Mouse (Mus musculus) limb, embryonic 14.5 days (tissue): ENCODE data around the gene Shank3. TPM values are rescaled to one million over a fixed set of nuclear protein-coding genes. Genes with fewer than 3 reads are reported as not detected.

ENCODE experiments used
- ATAC-seq: fragments of 200-750 bp; cut with Nextera tagmentation; 2 replicates; pipeline ENCODE4 v1.8.0; 2017; ENCODE audit warnings: low read depth, moderate number of reproducible peaks, moderate TSS enrichment; ENCODE audit not compliant: low FRiP score
- DNase-seq: peaks from one replicate; pipeline ENCODE4 v3.0.0-alpha.2; 2015; ENCODE audit warnings: low spot score
- H3K27ac ChIP-seq: fragments of 300-500 bp; sonication (generic); replicated peaks from 2 replicates; pipeline ENCODE4 v1.5.1; 2014; ENCODE audit warnings: low read depth, mild to moderate bottlenecking, low read length, moderate library complexity, mixed read lengths
- H3K27me3 ChIP-seq: fragments of 300-500 bp; sonication (generic); 2 replicates; pipeline ENCODE4 v1.6.1; 2014; ENCODE audit warnings: low read length, mixed read lengths; ENCODE audit not compliant: control insufficient read depth, insufficient read depth
- H3K36me3 ChIP-seq: fragments of 300-500 bp; sonication (generic); 2 replicates; pipeline ENCODE4 v1.6.1; 2014; ENCODE audit warnings: mild to moderate bottlenecking, low read length, moderate library complexity, mixed read lengths; ENCODE audit not compliant: control insufficient read depth, insufficient read depth
- H3K4me1 ChIP-seq: fragments of 300-500 bp; sonication (generic); 2 replicates; pipeline ENCODE4 v1.6.1; 2014; ENCODE audit warnings: antibody characterized with exemption, low read length, mixed read lengths; ENCODE audit not compliant: control insufficient read depth, insufficient read depth
- H3K4me2 ChIP-seq: fragments of 300-500 bp; sonication (generic); replicated peaks from 2 replicates; pipeline ENCODE4 v1.6.1; 2014; ENCODE audit warnings: low read depth, mild to moderate bottlenecking, low read length, moderate library complexity; ENCODE audit not compliant: severe bottlenecking
- H3K4me3 ChIP-seq: fragments of 300-500 bp; sonication (generic); replicated peaks from 2 replicates; pipeline ENCODE4 v1.5.1; 2014; ENCODE audit warnings: low read length
- H3K9ac ChIP-seq: fragments of 300-500 bp; sonication (generic); 2 replicates; pipeline ENCODE4 v1.6.1; 2014; ENCODE audit warnings: mild to moderate bottlenecking, low read depth, low read length, moderate library complexity; ENCODE audit not compliant: severe bottlenecking
- H3K9me3 ChIP-seq: fragments of 300-500 bp; sonication (generic); 2 replicates; pipeline ENCODE4 v1.6.1; 2016; ENCODE audit warnings: low read length; ENCODE audit not compliant: control insufficient read depth
- POLR2A ChIP-seq: fragments of 200-500 bp; IDR thresholded peaks from 2 replicates; pipeline ENCODE4 v1.8.0; 2012; ENCODE audit warnings: inconsistent platforms, mild to moderate bottlenecking, moderate library complexity, borderline replicate concordance; ENCODE audit not compliant: insufficient read depth, insufficient read length; ENCODE audit errors: extremely low read depth
- WGBS: fragments of 180-500 bp; shearing (Covaris S2); extraction: QIAGEN DNeasy Blood & Tissue Kit; methylation state at CpG from one replicate; pipeline ENCODE4 v1.1.7; 2014; 5-methylcytosine and 5-hydroxymethylcytosine counted together
- polyA plus RNA-seq, 2 experiments: library from polyadenylated mRNA; depleted of rRNA in 1 of 2; stranded (reverse) in 1 of 2; unstranded in 1 of 2; fragments of >200 nt; fragmentation: Nextera tagmentation in 1 of 2; extraction: Ambion mirVana in 1 of 2; gene quantifications; 2 replicates each; pipeline versions ENCODE4 v1.2.1 to v1.2.3; 2012 to 2014

The Shank3 gene
- polyA plus RNA-seq, 2 experiments, result 2.4 to 18.4 TPM

DNA sequence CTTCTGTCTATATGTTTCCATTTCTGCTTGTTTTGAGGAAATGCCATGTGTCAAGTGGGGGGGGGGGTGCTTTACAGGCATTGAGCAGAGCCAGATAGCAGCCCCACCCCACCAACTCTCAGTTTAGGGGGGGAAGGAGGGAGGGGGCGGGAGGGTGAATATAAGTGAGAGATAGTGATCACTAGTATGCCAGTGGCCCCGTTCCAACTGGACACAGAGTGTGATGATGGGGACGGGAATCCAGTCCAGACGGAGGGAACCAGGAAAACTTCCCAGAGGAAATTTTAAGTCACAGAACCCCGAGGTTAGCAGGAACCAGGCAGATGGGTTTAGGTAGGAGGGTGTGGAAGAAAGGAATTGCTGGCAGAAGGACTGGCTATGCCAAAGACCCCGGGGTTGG, 43.8 kb upstream of the Shank3 start:
- DNase-seq (no peak), ATAC-seq (no peak)
- Histone ChIP-seq H3K4me1 (peaks cover 4% of the 10 kb centered on the region; the same call in 1 of the 2 replicates), H3K36me3 (no peaks in the 10 kb centered on the region), H3K9me3 (no peaks in the 10 kb centered on the region), H3K4me3 (no peak overlapping the region), H3K4me2 (no peak overlapping the region), H3K27me3 (peaks cover 12% of the 10 kb centered on the region), H3K27ac (no peak overlapping the region), H3K9ac (no peak overlapping the region)
- 73% methylated on average over 6 of the region's 6 CpGs for WGBS
- TF ChIP-seq POLR2A, result no peak

- no peaks in the 10 kb centered on the region for H3K36me3 ChIP-seq
- no peak overlapping the region for H3K9ac ChIP-seq
- no peak for DNase-seq
- no peak overlapping the region for H3K27ac ChIP-seq
- no peak overlapping the region for H3K4me2 ChIP-seq
- 95% methylated on average over 15 of the region's 15 CpGs for WGBS
- peaks cover under 1% of the 10 kb centered on the region; the same call in 1 of the 2 replicates for H3K4me1 ChIP-seq
- H3K9me3 ChIP-seq, result no peaks in the 10 kb centered on the region
- H3K27me3 ChIP-seq, result peaks cover 6% of the 10 kb centered on the region
- no peak overlapping the region for H3K4me3 ChIP-seq
- no peak for TF ChIP-seq POLR2A
- no peak for ATAC-seq
Observed at GRCm38 (mm10) chr15:89458942-89459341, 40.5 kb upstream of the Shank3 start.

GRCm38 (mm10) chr15:89459821-89460220, 39.6 kb upstream of the Shank3 start:
- no peak for DNase-seq
- H3K4me3 ChIP-seq, result no peak overlapping the region
- ATAC-seq, result no peak
- WGBS, result 83% methylated on average over 7 of the region's 7 CpGs
- no peaks in the 10 kb centered on the region for H3K9me3 ChIP-seq
- no peaks in the 10 kb centered on the region for H3K36me3 ChIP-seq
- no peak overlapping the region for H3K4me2 ChIP-seq
- H3K9ac ChIP-seq, result no peak overlapping the region
- TF ChIP-seq POLR2A, result no peak
- no peaks in the 10 kb centered on the region for H3K4me1 ChIP-seq
- H3K27me3 ChIP-seq, result no peaks in the 10 kb centered on the region; the same call in 1 of the 2 replicates
- no peak overlapping the region for H3K27ac ChIP-seq

- DNase-seq, result no peak
- Histone ChIP-seq H3K9ac (no peak overlapping the region), H3K27ac (no peak overlapping the region), H3K4me3 (no peak overlapping the region), H3K27me3 (no peaks in the 10 kb centered on the region), H3K9me3 (no peaks in the 10 kb centered on the region), H3K4me1 (no peaks in the 10 kb centered on the region), H3K36me3 (no peaks in the 10 kb centered on the region), H3K4me2 (no peak overlapping the region)
- TF ChIP-seq POLR2A, result no peak
- ATAC-seq, result no peak
- 80% methylated on average over 10 of the region's 10 CpGs for WGBS
Observed at GRCm38 (mm10) chr15:89460298-89460697, 39.1 kb upstream of the Shank3 start.

DNA sequence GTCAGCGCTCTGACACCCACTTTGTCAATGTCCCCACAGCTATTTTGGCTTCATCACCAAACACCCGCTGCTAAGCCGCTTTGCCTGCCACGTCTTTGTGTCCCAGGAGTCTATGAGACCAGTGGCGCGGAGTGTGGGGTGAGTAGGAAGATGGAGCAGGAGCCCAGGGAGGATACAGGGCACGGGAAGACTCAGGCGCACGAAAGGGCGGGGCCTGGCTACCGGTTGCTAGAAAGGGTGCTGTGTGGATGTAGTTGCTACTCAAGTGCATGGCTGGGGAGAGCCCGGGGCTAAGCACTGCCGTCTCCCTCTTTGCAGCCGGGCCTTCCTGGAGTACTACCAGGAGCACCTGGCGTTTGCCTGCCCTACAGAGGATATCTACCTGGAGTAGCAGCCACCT, 38.1 kb upstream of the Shank3 start:
- ATAC-seq (no peak), DNase-seq (no peak)
- Histone ChIP-seq H3K9ac (no peak overlapping the region), H3K4me3 (no peak overlapping the region), H3K27me3 (no peaks in the 10 kb centered on the region), H3K27ac (no peak overlapping the region), H3K4me1 (no peaks in the 10 kb centered on the region), H3K4me2 (no peak overlapping the region), H3K36me3 (no peaks in the 10 kb centered on the region), H3K9me3 (no peaks in the 10 kb centered on the region)
- TF ChIP-seq POLR2A, result no peak
- 82% methylated on average over 15 of the region's 15 CpGs for WGBS

DNA sequence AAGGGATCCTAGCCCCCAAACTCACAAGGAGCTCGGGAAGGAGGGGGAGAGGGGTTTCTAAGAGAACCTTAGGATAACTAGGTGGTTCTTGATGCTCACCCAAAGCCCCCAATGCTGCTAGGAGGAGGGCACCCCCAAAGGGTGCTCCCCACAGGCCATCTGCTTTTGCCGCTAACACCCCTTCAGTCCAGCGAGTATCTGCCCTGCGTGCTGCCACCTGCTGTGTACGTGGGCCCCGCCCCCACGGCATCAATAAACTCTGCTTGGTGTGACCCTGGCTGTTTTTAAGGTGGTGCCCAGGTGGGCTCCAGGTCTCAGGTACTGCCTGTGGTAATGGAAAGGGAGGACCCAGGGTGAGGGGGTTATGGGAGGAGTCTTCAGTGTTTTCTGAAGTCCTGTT, 37.2 kb upstream of the Shank3 start:
- no peak overlapping the region for H3K4me3 ChIP-seq
- H3K9ac ChIP-seq, result no peak overlapping the region
- no peaks in the 10 kb centered on the region for H3K27me3 ChIP-seq
- H3K9me3 ChIP-seq, result no peaks in the 10 kb centered on the region
- H3K4me1 ChIP-seq, result no peaks in the 10 kb centered on the region
- H3K27ac ChIP-seq, result no peak overlapping the region
- no peak for DNase-seq
- H3K4me2 ChIP-seq, result no peak overlapping the region
- H3K36me3 ChIP-seq, result no peaks in the 10 kb centered on the region
- ATAC-seq, result no peak
- 64% methylated on average over 7 of the region's 7 CpGs for WGBS
- TF ChIP-seq POLR2A, result no peak
